Mouse (Mus musculus): ENCODE measurements around the gene Htra3.

Htra3 gene

DNA sequence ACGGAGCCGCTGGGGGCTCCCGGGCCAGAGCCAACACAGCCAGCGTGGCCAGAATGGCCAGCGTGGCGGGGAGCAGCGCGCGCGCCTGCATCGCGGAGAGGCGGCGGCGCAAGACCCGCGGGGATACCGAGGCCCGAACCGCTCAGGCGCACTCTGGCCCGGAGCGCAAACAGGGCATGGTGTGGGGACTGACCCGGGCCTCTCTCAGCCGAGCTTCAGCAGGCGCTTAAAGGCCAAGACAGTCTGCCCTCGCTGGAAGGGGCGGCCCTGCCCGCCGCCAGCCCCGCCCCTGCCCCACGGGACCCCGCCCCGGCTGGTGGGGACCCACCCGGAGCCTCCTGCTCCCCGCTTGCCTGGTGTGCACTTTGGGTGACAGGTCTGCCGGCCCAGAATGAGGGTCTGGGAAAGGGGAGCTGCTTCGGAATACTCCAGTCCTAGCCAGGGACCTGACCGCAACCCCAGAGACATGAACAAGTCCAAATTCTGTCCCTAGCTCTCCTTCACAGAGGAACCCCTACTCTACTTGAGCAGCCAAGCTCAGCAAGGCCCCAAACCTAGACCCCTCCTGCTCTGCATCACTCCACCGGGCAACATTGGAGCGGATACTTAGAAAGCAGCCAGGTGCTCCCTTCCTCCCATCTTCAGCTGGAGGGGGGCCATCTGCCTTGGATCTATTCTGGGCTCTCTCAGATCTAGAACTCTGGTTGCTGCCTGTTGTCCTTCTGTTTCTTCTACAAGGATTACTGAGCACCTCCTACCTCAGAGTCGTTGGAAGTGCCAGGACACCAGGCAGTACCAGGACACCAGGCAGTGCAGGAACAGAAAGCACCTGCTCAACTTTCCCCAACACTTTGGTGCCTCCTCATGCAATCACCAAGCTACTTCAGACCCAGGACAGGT, at the start of gene Htra3:
Htra3 (minus strand) TSS at position 527 of the 900 bp plus-strand sequence.
- DNase-seq, result no peak

DNA sequence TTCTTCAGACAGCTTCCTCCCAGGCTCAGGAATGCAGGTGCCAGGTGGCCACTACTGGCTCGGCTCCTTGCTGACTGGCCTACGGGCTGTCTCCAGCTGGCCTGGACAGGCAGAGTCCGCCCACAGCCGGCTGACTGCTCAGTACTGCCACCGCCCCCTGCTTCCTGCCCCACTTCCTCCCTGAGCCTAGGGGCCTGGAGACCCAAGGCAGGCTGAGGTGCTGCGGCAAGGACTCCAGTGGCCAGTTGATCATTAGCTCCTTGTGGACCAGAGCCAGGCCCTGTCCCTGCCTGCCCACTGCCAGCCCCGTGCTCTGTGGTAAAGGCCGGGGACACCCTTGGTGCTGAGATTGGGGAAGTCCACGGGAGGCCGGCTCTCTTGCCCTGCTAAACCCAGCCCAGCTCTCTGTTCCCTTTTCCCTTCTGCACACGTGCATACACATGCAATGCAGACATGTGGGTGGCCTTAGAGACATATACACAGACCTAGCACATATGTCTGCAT, 49.4 kb upstream of the Htra3 start:
- DNase-seq, result peak; percentile 59

DNA sequence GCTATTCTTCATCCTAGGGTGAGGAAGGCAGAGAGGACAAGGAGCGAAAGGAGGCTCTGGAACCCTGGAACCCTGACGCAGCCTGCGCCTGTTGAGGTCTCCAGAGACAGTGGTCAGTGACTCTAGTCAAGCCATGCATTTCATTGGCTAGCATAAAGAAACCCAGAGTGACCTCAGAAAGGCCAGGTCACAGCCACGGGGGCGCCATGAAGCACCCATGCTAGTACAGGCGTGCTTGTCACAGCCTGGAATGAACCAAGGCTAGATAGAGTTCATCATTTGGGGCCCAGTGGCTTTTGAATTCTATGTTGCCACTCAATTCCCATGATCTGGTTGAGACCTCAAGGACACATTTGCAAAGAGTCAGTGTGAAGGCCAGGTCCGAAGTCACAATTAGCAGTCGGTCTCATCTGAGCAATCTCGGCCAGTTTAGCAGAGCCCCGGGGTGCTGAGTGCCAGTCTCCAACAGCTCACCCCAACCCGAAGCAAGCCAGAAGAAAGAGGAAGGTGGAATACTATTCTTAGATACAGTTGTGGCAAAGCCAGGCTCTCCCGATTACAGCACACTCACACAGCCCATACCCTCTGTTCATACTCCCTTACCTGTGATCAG, 48.9 kb upstream of the Htra3 start:
- DNase-seq, result no peak

DNA sequence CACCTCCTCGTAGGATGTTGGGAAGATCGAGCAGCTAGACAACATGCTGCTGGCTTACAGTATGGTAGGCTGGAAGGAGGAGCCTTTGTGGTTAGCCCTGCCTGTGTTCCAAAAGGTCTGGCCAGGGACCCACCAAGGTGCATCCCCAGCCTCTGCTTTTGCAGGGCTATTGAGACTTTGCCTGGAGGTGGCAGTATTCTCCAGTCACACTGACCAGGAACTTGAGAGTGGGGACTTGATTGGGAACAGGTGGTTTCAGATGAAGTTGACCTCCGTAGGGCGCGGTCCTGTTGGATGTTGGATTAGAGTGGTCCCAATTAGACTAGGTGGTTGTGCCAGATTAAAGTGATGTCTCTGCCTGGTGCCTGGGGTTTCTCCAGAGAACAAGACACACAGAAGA, 47.9 kb upstream of the Htra3 start:
- DNase-seq, result no peak

DNA sequence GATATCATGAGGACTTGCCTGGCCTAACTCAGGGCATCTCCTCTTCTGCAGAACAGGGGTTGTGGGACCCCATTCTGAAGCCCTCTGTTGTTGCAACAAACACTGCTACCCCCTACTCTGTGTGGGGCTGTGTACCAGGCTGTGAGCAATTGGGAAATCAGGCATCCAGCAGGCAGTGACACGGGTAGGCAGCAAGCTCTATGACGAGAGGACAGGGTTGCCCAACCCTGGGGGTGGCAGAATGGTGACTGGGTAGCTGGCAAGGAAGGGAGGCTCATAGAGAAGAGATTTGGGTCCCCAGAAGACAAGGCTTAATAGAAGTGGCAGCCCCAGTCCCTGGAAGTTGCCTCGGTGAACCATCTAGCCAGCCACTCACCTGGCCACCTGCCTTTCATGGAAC, 46.3 kb upstream of the Htra3 start:
- DNase-seq, result no peak

DNA sequence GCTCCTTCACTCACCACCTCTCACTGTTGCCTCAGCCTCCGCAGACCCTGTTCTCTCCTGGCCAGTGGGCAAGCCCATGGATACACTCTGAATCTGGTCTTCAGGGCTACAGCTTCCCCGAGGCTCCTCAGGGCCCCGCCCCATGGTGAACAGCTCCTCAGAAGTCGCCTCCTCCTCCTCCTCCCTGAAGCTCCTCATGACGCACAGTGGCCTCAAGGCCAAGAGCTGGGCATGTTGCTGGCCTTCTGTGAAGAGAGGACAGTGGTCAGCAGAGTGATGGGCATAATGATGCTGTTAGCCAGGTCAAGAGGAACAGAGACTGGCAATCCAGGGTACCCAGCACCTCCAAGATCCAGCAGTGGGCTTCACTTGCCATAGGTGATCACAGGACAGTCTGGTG, 44.3 kb upstream of the Htra3 start:
- no peak for DNase-seq

DNA sequence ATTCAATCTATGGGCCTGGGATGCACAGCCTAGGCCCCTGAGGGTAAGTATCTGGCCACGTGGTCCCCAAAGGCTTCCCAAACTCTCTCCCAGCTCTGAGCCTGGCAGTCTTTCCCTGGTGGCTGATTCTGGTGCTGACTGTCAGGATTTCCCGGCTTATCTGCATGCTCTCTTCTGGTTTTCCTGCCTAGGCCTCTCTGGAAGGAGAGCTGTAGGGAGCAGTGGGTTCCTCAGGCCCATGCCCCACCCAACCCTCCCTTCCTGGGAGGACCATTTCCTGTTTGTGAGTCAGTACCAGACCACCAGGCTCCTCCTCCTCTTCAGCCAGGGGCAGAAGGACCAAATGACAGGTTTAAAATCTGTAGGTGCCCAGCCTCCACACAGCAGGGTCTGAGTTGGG, 43.1 kb upstream of the Htra3 start:
- DNase-seq, result no peak

DNA sequence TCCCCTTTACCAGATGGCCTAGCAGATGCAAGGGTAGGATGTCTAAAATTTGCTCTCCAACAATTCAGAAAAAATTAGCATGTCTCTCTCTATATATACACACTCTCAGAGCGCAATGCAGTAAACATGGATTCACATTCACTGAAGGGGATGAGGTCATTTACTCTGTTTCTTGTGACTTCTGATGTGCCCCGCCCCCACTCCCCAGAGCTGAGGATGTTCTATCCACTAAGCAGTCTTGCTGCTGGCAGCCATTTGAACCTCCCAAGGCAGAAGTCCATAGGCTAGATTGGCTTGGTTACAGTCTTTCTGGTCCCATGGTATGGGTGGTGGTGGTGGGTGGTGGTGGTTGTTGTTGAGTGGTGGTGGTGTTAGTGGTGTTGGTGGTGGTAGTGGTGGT, 42.4 kb upstream of the Htra3 start:
- no peak for DNase-seq

DNA sequence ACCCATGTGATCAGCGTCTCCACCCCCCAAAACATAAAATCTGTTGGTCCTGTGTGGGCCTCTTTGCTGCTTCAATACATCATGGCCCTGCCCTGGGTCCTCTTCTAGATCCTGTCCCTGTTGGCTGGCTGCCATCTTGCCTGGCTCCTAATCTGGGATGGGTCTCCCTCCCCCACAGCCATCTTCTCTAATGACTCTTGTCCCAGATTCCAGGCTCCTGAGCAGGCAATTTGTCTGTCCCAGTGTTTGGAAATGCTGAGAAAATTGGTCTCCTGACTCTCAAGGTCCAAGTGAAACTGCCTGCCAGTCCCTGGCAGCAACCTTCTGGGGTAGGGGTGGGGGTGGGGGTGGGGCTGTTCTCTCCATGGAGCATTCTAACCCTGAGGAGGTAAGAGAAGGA, 40.3 kb upstream of the Htra3 start:
- no peak for DNase-seq

DNA sequence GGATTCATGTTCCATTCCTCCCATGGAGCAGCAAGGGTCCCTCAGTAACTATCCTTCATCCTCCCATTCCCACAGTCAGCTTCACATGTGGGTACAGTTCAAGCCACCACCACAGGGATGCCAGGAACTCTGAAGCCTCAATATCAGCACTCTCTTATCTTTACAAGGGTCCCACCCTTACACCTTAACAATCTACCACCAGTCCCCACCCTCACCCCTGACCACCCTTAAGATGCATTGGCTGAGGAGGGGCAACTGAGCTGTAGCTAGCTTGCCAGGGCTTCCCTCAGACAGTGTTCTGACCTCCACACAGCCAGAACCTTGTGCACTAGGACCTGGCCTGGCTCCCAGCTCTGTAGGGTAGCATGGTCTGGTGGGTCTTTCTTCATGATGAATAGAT, 39.8 kb upstream of the Htra3 start:
- DNase-seq, result no peak

DNA sequence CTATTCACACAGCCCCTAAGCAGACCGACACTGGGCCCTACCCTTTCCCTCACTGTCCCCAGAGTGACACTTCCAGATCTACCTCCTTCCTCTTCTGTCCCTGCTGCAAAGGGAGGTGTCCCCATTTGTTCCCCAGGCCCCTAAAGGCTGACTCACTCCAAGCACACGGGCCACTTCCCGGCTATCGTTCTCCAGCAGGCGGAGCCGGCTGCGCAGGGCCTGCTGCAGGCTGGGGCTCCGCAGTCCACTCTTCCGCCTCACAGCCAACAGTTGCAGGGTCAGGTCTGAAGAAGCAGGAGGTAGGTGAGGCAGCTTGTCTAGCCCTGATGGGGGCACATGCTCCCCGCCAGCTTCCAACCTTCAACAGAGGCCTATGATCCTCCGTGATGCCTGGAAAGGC, 39.2 kb upstream of the Htra3 start:
- DNase-seq, result no peak

DNA sequence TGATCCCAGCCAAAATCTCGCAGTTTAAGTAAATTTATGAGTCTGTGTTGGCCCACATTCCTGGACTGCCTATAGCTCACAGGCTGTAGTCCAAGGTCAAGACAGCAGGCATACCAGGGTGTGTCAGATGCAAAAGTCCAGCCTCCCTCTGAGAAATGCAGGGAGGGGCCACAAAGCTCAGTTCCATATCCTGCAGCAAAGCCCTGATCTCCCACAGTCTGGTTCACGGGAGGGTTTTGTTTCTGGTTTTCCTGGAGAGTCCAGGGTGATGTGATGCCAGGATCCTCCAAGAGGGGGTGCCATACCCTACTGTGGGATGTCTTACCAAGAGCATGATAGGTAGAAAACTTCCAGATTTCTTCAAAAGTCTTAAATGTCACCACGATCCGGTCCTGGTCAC, 38.4 kb upstream of the Htra3 start:
- DNase-seq, result peak; percentile 37

DNA sequence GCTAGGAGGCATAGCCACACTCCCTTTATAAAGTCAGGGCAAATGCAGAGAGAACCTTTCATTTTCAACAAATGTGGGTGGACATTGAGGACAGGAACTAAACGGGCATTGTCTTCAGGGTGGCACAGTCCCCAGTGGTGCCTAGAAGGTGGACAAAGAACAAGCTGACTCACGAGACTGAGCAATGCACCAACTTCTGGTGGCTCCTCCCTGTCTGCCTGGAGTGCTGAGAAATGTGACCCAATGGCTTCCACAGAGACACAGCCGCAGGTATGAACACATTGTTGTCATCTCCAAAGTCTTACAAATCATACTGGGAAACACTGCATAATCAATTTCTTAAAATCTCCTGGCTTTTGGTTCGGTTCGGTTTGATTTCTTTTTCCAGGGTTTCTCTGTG, 37.9 kb upstream of the Htra3 start:
- DNase-seq, result no peak

DNA sequence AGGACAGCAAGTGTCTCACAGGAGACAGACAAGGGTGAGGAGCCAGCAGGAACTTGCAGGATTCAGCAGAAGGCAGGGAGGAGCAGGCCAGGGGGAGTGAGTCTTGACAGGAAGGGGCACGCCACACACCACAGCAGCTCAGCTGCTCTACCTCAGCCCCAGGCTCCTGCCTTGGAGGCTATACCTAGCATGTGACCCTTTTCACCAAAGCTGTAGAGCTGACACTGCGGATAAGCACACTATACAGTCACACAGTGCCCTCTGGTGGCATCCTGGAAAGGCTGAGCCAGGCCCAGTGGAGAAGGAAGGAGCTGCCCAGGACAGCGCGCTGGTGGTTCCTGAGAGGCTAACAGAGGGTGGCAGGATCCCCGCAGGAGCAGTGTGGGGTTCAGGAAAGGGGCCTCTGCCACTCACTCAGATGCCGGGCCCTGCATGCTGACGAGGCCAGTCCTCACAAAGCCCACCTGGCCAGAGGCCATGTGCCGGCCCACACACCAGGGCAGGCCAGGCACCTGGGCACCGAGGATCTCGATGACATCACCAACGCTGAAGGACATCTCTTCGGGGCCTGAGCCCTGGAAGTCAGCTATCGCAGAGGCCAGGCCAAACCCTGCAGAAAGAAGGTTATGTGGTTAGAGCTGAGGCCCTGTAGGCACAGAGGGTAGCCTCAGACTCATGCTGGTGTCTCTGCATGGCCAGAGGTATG, 34.2 kb upstream of the Htra3 start:
- DNase-seq, result peak; percentile 90

DNA sequence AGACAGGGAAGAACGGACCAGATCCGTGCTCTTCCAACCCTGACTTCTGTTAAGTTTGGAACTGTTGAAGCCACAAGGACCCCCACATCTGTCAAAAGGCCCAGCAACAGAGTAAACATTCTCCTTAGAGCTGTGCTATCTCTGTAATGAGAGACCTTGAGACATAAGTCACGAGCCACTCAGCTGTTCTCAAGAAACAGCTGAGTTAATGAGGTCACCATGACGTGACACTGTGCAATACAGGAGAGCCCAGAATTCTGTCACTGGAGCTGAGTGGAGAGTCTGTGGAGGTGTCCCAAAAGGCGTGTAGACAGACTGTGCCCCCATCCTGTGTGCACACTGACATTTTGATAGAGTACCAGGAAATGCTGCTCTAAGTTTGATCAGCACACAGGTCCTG, 32.9 kb upstream of the Htra3 start:
- DNase-seq, result no peak

DNA sequence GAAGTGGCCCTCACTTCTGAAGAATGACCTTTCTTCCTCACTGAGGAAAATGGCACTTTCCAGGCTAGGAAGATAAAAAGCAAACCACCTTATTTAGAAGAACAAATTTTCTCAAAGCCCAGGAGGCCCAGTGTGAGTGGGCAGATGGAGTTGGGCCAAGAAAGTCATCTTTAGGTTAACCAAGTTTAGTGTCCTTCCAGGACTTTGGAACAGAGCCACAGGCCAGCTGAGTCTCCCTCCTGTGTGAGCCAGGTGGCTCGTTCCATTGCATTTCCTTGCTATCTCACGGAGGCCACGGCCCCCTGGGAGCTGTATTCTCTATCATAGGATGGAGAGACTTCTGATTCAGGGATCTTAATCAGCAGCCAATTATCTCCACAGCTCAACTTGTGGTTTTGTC, 31.3 kb upstream of the Htra3 start:
- no peak for DNase-seq

DNA sequence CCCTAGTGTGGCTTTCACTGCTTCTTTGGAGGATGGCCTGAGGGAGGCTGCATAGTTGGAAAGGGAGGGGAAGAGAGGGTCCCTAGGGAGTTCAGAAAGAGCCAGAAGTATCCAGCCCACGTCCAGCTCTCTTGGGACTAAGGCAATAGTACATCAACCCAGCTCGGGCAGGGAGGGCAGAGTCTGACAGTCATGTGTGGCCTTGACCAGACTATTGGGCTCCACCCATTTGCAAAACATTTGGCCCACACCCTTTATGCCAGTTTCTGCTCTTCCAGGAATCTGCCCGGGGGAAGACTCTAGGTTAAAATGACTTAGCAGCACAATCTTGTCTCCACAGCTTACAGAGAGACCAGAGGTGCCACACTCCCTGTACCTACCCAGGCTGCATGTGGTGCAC, 30.9 kb upstream of the Htra3 start:
- DNase-seq, result no peak

DNA sequence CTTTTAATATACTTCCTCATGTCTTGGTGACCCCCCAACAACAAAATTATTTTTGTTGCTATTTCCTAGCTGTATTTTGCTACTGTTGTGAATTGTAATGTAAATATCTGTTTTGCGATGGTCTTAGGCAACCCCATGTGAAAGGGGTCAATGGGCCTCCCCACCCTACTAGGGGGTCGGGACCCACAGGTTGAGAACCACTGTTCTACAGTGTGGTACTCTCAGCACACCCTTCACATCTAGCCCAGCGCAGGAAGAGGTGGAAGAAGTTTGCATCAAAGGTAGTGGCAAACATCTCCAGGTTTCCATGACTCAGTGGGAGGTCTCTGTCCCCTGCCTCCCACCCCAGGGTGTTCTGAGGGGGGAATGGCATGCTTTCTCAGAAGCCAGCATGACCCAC, 25.8 kb upstream of the Htra3 start:
- no peak for DNase-seq

DNA sequence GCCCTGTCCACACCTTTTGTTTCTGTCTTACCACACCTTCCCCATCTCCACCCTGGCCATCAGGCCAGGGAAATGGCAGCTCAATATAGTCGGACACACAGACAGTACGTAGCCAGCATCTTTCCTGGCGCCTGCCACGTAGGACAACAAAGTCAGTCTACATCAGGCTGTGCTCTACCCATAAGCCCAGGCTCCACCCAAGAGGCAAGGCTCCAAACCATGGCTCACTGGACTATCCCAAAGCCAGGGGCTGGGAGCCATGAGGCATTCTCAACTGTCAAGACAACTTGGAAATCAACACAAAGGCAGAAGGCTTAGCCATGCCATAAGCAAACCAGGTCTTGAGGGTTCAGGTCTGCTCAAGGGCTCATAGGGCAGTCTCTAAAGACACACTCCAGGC, 24.2 kb upstream of the Htra3 start:
- no peak for DNase-seq

DNA sequence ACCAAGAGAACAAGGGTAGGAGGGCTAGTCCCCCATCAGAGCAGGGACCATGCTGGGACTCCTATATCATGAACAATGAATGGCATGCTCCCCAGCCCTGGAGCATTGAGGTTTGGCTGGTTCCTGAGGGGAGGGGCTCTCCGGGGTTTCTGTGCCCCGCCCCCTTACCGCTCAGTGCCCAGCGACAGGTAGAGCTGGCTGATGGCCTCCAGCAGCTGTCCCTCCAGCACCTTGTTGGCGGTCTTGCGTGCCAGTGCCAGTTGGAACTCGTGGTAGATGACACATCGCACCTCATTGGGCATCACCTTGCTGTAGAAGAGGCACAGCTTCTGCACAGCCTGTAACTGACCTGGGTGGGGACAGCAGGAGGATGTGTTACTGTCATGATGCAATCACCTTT, 23.6 kb upstream of the Htra3 start:
- DNase-seq, result no peak

DNA sequence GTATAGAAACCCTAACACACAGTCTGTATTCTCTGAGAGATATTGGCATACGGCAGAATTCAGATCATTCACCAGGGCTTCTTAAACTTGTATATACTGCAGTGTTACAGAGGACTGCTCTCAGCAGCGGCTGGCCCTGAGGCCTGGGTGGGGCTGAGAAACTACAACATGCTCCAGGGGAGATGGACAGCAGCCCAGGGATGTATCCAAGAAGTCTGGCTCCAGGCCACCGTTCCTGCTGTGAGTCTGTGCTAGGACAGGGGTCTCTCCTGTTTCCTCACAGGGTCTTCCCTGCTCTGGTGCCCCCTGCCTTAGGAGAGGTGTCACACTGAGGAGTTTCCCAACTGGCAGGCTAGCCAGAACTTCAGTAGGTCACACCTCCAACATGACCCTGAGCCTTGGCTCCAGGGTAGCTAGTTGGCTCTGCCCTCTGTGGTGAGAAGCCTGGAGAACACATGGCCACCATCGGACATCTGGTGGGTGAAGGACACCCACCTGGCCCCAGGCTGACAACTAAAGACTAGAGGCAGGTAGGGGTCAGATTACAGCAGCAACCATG, 23.1 kb upstream of the Htra3 start:
- no peak for DNase-seq

DNA sequence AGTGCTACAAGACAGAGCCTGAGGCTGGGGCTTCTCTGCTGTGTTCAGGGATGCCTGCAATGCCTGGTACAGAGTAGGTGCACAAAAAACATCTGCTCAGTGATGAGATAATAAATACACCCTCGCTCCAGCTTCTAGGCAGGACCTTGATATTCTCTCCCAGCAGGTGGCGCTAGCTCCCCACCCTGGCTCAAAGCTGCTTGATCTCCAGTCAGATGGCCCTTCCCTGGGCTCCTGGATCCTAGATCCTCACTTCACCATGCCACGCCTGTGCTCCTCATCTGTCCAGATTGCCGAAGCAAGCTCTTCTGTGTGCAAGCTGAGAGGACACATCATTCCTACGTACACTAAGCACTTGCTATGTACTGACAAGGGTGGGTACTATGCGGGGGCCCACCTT, 21.5 kb upstream of the Htra3 start:
- DNase-seq, result peak; percentile 75

DNA sequence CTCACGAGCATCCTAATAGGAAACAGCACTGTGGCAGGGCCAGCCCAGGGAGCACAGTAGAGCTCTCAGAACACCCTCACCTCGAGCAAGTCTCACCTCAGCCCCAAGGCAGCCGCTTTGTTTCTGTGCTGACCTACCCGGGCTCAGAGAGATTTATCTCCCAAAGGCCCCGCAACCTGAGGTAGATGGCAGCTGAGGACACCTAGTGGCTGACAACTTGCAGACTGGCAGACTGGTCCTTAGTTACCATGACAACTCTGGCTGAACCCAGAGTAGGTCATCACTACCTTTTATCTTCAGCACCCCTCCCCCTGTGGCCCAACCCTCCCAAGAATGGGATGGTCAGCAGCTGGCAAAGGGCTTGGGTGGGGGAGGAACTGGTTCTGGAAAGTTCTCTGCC, 16.2 kb upstream of the Htra3 start:
- peak; percentile 65 for DNase-seq

DNA sequence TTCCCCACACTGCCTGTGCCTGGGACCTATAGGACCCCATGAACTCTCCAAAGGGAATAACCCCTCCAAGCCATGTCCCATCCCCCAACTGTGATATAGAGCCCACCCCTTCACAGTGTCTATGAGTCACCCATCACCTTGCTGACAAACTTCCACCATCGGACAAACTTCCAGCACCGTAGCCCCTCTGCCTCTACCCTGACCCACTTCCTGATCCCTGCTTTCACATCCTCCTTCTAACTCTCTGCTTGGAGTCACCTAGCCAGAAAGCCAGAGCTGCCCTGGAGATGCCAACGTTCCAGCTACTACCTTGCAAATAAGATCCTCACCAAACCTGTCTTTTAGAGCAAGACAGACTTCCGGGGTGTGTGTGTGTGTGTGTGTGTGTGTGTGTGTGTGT, 14.1 kb upstream of the Htra3 start:
- DNase-seq, result no peak
